Mouse (Mus musculus) erythroblast, adult 5-6 weeks (primary cell): ENCODE measurements around the gene Olfr97. TPM values are rescaled to one million over a fixed set of nuclear protein-coding genes. Genes with fewer than 3 reads are reported as not detected.
"Not testable (repeated sequence)": the region's sequence is repeated elsewhere in the genome, so short reads cannot be mapped to it uniquely, and the experiment has no call there.

Experiments
- ATAC-seq: replicated peaks from 2 replicates; pipeline ENCODE4 v1.8.0; 2016; ENCODE audit warnings: moderate number of reproducible peaks, mild to moderate bottlenecking, moderate TSS enrichment, inconsistent platforms; ENCODE audit not compliant: poor library complexity, low FRiP score, severe bottlenecking
- total RNA-seq, 2 experiments: library from RNA; stranded (forward) in 1 of 2; stranded (reverse) in 1 of 2; fragments of 150-400 nt in 1 of 2; fragments of 200-764, 138-1000 nt in 1 of 2; gene quantifications; 2 replicates each; pipeline versions ENCODE4 v1.2.3 to v1.2.4; 2015 to 2017; ENCODE audit warnings: low replicate concordance in 2 of 2

Olfr97 gene
- total RNA-seq (2015; ENCODE audit: low replicate concordance) (not detected in 2 replicates), total RNA-seq (2017; ENCODE audit: low replicate concordance) (not detected in 2 replicates)

DNA sequence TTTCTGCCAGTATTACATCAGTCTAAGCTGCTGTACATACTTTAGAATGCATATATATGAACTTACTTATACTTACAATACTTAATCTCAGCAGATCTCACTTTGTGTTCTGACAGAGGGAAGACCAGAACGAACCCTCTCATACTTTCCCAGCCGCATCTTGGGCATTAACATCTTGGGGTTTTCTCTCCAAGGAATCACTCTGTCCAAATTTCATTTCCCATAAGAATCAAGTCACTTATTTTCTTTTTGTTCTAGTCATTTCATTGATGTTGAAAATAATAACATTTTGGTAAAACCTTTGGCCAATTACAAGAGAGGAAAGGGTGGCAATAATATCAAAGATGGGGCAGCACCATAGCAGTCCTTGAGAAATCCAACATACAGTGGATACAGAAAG is at the start of gene Olfr97:
Olfr97 (minus strand) TSS at position 101 of the 400 bp plus-strand sequence.
- ATAC-seq = not testable (repeated sequence)

DNA sequence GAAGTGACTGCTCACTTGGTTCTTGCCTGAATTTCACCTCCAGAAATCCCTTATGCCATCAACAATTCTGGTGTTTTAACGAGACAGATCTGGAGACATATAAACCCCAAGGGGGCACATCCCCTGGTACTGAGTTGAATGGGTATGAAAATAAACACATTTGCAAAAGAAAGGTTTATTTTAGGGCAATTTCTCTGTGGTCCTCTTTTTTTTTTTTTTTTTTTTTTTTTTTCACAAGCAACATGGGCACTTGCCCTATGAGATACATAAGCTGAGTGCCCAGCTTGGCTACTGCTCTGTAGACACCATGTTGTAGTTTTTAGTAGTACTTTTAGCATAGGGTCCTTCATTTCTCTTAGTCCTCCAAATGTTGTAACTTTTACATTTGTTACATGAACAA is 46.2 kb upstream of the Olfr97 start, which contains the start of gene Olfr99:
Olfr99 (minus strand) TSS at position 101 of the 400 bp plus-strand sequence.
- ATAC-seq = no peak

DNA sequence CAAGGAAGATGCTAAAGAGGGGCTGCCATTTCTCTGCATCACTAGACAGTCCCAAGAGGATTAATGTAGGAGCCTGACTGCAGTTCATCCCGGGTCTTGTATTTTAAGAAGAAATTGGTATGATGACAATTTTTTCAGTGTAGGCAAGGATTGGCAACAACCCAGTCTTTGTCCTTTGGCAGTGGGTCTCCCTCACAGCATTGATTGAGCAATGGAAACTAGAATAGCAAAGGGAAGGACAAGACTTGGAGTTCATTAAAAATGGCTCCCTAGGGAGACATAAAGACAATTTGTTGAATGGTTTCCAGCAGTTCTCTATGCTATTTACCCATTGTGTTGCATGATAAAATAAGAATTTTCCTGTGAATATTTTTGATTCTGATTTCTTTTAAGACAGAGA is 43.2 kb upstream of the Olfr97 start:
- no peak for ATAC-seq

DNA sequence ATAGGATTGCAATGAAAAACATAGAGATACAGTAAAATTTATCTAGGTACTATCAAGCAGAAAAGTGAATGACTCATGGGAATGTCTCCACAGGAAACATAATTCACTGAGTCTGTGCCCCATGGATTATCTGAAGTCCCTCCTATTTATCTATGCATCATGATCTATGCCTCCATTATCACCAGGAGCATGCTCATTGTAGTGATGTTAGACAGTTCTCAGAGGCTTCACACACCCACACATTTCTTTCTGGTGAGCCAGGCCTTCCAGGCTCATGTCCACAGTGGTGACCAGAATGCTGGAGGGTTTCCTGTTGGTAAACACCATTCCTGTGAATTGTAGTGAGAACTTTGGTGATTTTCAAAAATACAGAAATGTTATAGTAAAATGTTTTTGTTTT is 39.4 kb upstream of the Olfr97 start:
- no peak for ATAC-seq

DNA sequence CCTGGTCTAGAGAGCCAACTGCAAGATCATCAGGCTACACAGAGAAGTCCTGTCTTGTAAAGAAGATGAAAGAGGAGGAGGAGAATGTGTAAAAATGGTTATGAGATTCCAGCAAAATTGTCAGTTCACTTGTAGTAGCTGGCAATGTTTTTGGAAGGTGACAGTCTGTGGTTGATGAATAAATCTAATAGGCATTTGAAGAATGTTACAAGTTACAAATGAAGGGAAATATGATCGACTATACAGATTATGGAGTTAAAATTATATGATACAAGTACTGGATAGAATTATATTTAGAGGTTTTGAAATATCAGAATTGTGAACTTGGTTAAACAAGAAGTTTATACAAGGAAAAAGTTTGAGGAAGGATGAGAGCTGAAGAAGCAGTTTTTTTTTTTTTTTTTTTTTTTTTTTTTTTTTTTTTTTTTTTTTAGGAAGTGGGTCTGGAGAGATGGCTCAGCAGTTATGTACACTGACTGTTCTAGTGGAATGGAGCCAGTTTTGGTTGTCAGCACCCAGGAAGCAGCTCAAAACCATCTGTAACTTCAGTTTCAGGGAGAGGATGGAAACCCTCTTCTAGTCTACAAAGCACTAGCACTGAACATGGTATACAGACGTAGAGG is 38.6 kb upstream of the Olfr97 start:
- no peak for ATAC-seq

DNA sequence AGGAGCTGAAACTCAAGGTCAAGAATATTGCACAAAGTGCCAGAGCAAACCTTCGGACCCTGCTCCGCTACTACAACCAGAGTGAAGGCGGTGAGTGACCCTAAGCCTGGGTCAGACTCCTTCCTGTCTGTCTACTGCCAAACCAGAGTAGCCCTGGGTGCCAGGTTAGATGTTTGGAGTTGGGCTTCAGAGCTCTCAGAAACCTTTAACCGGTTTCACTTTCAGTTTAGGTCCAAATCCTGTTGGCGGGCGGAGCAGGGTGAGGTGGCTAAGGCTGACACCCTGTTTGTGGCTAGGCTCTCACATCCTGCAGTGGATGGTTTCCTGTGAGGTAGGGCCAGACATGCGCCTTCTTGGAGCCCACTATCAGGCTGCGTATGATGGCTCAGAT is 33.6 kb upstream of the Olfr97 start:
- peak; percentile 69 for ATAC-seq

DNA sequence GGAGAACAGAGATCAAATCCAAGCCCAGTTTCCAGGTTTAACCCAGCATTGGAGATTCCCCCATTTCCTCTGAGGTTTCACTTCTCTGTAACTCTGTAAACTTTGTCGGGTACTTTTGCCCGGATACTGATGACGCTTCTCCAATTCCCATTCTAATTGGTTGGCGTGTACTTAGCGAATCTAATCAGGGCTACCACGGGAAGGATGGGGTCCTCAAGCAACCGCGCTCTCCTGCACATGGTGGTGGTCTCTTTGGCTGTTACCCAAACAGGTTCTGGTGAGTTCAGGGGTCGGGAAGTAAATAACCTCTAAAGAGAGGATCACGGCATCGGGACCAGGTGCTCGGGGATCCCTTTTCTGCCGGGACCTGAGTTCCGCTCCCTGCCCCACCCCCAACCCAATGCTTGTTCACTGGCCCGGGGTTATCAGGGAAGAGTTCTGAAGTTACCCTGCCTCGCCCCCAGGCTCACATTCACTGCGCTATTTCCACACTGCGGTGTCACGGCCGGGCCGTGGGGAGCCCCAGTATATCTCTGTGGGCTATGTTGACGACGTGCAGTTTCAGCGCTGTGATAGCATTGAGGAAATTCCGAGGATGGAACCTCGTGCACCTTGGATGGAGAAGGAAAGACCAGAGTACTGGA is 33.0 kb upstream of the Olfr97 start, which contains the start of gene H2-M3:
H2-M3 (plus strand) TSS at position 163 of the 644 bp plus-strand sequence.
- ATAC-seq = peak; percentile 87

DNA sequence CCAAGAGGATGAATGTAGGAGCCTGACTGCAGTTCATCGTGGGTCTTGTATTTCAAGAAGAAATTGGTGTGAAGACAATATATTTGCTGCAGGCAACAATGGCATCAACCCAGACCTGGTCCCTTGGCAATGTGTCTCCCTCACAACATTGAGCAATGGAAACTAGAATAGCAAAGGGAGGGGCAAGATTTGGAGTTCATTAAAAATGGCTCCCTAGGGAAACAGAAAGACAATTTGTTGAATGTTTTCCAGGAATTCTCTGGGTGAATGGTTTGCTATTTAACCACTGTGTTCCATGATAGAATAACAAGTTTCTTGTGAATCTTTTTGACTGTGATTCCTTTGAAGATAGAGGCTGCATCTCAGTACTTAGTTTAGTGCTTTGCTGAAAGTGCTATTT is 26.5 kb upstream of the Olfr97 start, which contains the start of gene Olfr98:
Olfr98 (minus strand) TSS at position 124 of the 400 bp plus-strand sequence.
- ATAC-seq = no peak

DNA sequence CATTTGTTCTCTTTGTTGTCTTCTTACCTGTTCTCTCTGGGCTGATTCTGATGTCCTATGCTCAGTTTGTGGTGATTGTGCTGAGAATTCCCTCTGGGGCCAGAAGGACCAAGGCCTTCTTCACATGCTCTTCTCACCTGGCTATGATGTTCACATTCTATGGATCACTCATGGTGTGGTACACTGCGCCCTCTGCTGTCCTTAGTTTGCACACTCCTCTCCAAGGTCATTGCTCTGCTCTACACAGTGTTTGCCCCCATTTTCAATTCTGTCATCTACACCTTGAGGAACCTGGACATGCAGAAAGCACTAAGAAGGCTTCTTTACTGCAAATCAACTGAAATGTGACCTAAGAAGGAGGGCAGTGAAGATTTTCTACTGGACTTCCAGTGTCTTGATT is 13.4 kb upstream of the Olfr97 start:
- ATAC-seq = no peak

DNA sequence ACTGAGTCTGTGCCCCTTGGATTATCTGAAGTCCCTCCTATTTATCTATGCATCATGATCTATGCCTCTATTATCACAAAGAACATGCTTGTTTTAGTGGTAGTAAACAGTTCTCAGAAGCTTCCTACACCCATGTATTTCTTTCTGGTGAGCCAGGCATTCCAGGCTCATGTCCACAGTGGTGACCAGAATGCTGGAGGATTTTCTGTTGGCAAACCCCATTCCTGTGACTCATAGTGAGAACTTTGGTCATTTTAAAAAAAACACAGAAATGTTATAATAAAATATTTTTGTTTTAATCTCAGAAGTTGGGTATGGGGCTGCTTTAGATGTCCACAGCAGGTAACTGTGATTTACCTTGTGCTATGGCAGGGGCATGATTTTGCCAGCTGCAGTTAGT is 12.3 kb upstream of the Olfr97 start:
- ATAC-seq = no peak

DNA sequence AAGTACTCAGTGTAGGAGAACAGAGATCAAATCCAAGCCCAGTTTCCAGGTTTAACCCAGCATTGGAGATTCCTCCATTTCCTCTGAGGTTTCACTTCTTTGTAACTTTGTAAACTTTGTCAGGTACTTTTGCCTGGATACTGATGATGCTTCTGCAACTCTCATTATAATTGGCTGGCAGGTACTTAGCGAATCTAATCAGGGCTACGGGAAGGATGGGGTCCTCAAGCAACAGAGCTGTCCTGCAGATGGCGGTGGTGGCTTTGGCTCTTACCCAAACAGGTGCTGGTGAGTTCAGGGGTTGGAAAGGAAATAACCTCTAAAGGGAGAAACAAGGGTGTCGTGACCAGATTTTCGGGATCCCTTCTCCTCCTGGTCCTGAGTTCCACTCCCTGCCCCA is 9.6 kb upstream of the Olfr97 start:
- no peak for ATAC-seq

DNA sequence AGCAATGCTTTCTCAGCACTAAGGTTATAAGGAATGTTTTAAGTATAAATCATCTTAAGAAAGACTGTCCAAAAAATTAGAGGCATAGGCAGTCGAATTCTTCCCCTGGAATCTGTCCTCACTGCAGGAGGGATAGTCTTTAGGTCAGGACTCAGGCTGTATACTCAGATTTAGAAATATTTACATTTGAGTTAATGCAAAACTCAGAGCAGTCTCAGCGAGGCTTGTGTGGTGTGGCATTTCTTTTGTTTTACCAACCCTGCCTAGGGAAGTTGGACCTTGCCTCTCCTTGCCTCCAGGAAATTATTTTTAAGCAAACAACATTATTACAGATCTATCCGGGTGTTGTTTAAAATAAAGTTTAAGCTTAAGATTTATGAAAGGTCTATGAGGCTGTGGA is 5.1 kb upstream of the Olfr97 start:
- no peak for ATAC-seq

DNA sequence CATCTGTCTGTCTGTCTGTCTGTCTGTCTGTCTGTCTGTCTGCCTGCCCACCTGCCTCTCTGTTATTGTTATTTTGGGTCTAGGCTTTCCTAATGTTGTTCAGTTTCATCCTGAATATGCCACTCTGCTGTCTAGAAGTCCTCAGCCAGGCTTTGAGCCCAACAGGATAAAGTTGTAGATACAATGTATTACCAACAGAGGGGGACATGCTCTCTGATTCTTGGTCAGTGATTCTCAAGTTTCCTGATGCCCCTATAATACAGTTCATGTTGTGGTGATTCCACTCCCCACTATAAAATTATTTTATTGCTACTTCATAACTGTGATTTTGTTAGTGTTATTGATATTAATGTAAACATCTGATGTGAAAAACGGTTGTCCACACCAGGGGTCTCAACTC is 15.3 kb downstream of the Olfr97 start:
- no peak for ATAC-seq

DNA sequence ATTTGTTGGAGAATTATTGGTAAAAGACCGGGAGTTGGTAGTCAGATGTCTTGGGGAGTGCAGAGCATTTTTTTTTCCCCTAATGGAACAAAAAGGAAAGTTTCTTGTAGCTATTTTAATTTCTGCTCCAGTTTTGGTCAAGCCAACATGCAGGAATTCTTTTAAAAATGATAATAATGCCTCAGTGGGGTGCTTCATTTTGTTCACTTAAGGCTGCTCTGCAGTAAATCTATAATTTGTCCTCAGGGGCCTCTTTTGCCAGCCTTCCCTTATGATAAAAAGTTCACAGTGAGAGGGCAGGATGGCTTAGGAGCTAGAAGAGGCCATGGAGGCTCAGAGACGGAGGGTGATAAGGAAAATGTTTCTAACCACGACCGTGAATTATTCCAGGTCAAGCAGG is 17.3 kb downstream of the Olfr97 start, which contains the start of gene Olfr96:
Olfr96 (plus strand) TSS at position 301 of the 400 bp plus-strand sequence.
- ATAC-seq = no peak

DNA sequence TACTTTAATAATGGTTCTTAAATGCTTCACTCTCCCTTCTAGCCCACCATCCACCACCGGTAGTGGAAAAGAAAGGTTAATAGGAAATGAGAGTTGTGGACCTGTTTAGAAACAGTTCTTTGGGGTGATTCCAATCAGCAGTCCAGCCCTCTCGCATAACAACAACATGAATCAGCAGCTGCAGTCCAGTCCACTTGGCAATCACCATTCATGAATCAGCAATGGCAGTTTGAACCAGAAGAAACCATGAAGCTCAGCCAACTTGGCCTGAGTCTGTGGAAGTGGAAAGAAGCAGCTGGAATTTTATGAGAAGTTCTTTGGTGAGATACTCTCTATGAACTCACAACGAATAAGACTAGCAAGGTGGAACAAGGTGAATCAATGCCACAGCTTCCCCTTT is 18.6 kb downstream of the Olfr97 start:
- ATAC-seq = no peak

DNA sequence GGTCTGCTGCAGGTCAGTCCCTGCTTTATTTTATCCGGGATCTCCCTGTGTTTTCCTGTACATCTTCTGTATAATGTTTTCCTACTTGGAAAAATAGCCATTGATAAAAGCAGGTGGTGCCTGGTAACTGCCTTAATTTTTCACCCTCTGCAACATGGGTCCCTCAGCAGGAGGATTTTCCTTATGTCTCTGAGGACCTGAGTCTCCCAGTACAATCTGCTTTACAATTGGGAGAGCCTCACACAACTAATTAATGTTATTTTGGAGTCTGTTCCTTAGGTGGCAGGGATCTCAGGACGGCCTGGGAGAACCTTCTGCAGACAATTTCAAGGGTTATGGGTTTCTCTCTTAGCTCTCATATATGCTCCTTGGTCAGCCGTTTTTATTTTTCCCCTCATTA is 24.1 kb downstream of the Olfr97 start, which contains the start of gene Olfr95:
Olfr95 (minus strand) TSS at position 101 of the 400 bp plus-strand sequence.
- no peak for ATAC-seq

DNA sequence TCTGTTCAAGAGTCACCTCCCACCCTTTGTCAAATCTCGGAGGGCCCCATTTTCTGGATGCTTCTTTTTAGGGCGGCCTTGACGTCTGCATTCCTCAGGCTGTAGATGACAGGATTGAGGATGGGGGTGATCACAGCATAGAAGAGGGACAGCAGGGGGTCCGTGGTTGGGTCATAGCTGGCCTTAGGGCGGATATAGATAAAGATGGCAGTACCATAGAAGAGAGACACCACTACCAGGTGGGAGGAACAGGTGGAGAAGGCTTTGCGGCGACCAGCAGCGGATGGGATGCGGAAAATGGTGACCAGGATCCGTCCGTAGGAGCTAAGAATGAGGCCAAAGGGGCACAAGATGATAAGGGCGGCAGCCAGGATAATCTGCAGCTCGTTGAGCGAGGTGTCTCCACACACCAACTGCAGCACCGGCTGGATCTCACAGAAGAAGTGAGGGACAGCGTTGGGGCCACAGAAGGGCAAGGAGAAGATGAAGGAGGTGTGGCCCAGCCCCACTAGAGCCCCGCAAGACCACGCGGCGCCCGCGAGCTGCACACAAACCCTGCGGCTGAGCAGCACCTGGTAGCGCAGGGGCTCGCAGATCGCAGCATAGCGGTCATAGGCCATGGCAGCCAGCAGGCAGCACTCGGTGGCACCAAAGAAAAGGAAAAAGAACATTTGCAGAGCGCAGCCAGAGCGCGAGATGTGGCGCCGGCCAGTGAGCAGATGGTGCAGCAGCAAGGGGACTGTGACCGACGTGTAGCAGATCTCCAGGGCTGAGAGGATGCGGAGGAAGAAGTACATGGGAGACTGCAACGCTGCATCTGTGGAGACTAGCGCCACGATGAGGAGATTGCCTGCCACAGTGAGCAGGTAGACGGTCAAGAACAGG is 26.0 kb downstream of the Olfr97 start:
- no peak for ATAC-seq

DNA sequence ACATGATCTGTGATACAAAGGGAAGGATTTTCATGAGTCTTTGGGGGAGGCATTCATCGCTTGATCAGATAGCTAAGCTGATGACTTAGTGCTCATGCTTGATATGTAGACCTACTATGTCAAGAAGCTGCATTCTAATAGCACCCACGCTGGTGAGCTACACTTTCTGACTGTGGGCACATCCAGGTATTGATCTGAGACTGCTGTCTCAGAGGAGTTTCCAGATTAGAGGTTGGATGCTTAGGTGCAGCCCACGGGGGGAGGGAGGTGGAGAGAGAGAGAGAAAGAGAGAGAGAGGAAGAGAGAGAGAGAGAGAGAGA is 33.3 kb downstream of the Olfr97 start:
- no peak for ATAC-seq

DNA sequence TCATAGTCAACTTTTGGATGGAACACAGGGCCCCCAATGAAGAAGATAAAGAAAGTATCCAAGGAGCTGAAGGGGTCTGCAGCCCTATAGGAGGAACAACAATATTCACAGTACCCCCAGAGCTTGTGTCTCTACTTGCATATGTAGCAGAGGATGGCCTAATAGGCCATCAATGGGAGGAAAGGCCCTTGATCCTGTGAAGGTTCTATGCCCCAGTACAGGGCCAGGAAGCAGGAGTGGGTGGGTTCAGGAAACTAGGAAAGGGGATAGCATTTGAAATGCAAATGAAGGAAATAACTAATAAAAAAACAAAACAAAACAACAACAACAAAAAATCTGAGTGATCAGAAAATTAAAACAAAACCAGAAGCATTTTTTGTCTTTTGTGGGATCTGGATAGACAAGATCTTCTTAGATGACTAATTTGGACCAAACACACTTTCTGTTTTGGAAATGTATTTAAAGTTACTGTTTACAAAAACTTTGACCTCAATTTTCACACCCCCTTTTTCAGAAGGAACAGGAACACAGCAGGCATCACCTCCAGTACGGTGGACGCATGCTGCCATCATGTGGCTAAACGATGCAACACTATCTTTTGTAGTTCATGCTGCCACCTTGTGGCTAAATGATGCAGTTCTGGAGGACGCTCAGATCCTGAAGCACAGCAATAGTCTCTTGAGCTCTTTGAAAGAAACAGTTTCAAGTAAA is 33.8 kb downstream of the Olfr97 start:
- ATAC-seq = peak; percentile 81

DNA sequence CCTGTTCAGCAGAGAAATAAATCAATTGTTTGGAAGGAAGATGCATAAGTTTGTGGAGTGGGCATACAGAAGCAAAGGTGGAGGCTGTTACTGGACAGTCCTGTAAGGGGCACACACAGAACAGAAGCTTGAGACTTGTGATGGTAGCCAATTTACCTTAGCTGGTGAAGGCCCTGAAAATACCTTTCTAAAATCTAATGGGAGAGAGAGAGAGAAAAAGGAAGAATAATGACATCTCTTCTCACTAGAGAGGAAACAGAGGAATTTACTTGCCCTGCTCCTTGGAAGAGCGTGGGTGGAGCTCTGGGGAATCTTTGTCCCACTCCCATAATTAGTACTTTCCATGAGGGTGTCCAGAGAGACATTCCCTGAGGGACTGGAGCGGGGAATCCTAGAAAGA is 36.2 kb downstream of the Olfr97 start, which contains the start of gene Olfr94:
Olfr94 (minus strand) TSS at position 101 of the 400 bp plus-strand sequence.
- ATAC-seq = no peak
